Mouse (Mus musculus) CH12.LX (cell line): Measurements from ENCODE around the gene Samd4. TPM values are rescaled to one million over a fixed set of nuclear protein-coding genes. Genes with fewer than 3 reads are reported as not detected.

Source experiments
- DNase-seq: peaks from one replicate; pipeline ENCODE4 v3.0.0-alpha.2; 2013; ENCODE audit errors: extremely low read depth
- H3K27ac ChIP-seq: 2 replicates; pipeline ENCODE4 v1.5.1; 2012; ENCODE audit warnings: low read depth, mild to moderate bottlenecking, control low read depth, moderate library complexity; ENCODE audit not compliant: insufficient read depth
- H3K27me3 ChIP-seq: replicated peaks from 2 replicates; pipeline ENCODE3; 2012; ENCODE audit warnings: inconsistent platforms
- H3K36me3 ChIP-seq, 2 experiments: replicated peaks in 1 of 2; 2 replicates each; pipeline versions ENCODE3 to v1.6.1; 2012; ENCODE audit warnings: inconsistent platforms in 1 of 2, low read length in 1 of 2, mild to moderate bottlenecking in 1 of 2, mixed read lengths in 1 of 2, moderate library complexity in 1 of 2; ENCODE audit not compliant: control insufficient read depth in 1 of 2, insufficient read depth in 1 of 2
- H3K4me1 ChIP-seq, 2 experiments: 2 replicates each; pipeline ENCODE4 v1.6.1; 2012; ENCODE audit warnings: inconsistent platforms in 1 of 2, moderate library complexity in 1 of 2; ENCODE audit not compliant: insufficient read depth in 2 of 2, control insufficient read depth in 1 of 2
- H3K4me2 ChIP-seq: 2 replicates; pipeline ENCODE4 v1.6.1; 2012; ENCODE audit warnings: low read depth, mild to moderate bottlenecking, control low read depth; ENCODE audit not compliant: poor library complexity, insufficient read depth, severe bottlenecking
- H3K4me3 ChIP-seq, 3 experiments: fragments of 150-350 bp in 1 of 3; sonication (generic) in 1 of 3; replicated peaks in 1 of 3; 2 replicates each; pipeline versions ENCODE3 to v1.5.1; 2011 to 2012; ENCODE audit warnings: low read depth in 2 of 3, low read length in 2 of 3, mild to moderate bottlenecking in 2 of 3, moderate library complexity in 2 of 3, control low read depth in 1 of 3, improper control_type of control experiment in 1 of 3, inconsistent platforms in 1 of 3, mixed read lengths in 1 of 3; ENCODE audit not compliant: poor library complexity in 1 of 3
- H3K79me2 ChIP-seq: replicated peaks from 2 replicates; pipeline ENCODE4 v1.6.1; 2012; ENCODE audit warnings: mild to moderate bottlenecking, moderate library complexity; ENCODE audit not compliant: control insufficient read depth, poor library complexity, insufficient read depth, severe bottlenecking; ENCODE audit errors: extremely low read depth
- H3K9ac ChIP-seq: 2 replicates; pipeline ENCODE4 v1.6.1; 2012; ENCODE audit warnings: low read depth, mild to moderate bottlenecking, control low read depth, moderate library complexity; ENCODE audit not compliant: insufficient read depth
- H3K9me3 ChIP-seq: replicated peaks from 2 replicates; pipeline ENCODE3; 2012; ENCODE audit warnings: low read length, inconsistent platforms, mixed read lengths
- CHD2 ChIP-seq: IDR thresholded peaks from 2 replicates; pipeline ENCODE4 v1.6.1; 2011; ENCODE audit warnings: low read length, improper control_type of control experiment
- CTCF ChIP-seq, 2 experiments: IDR thresholded peaks in 1 of 2; conservative IDR thresholded peaks in 1 of 2; 2 replicates each; pipeline ENCODE4 v1.5.1; 2011 to 2012; ENCODE audit warnings: low read depth in 2 of 2, low read length in 2 of 2, improper control_type of control experiment in 1 of 2, inconsistent platforms in 1 of 2, mild to moderate bottlenecking in 1 of 2, moderate library complexity in 1 of 2
- E2F4 ChIP-seq: IDR thresholded peaks from 2 replicates; pipeline ENCODE4 v1.6.1; 2011; ENCODE audit warnings: low read depth, low read length, improper control_type of control experiment; ENCODE audit not compliant: insufficient replicate concordance
- ELF1 ChIP-seq: IDR thresholded peaks from 2 replicates; pipeline ENCODE4 v1.6.1; 2014; ENCODE audit warnings: low read depth, mild to moderate bottlenecking, inconsistent platforms, low read length, improper control_type of control experiment
- EP300 ChIP-seq: IDR thresholded peaks from 2 replicates; pipeline ENCODE4 v1.6.1; 2011; ENCODE audit warnings: low read length, improper control_type of control experiment
- ETS1 ChIP-seq: conservative IDR thresholded peaks from 2 replicates; pipeline ENCODE4 v1.6.1; 2012; ENCODE audit warnings: low read depth, mild to moderate bottlenecking, inconsistent platforms, low read length, improper control_type of control experiment, moderate library complexity
- GABPA ChIP-seq: IDR thresholded peaks from 2 replicates; pipeline ENCODE4 v1.6.1; 2012; ENCODE audit warnings: low read depth, low read length, improper control_type of control experiment, inconsistent platforms; ENCODE audit not compliant: insufficient replicate concordance
- HCFC1 ChIP-seq: IDR thresholded peaks from 2 replicates; pipeline ENCODE4 v1.6.1; 2012; ENCODE audit warnings: low read depth, mild to moderate bottlenecking, inconsistent platforms, low read length, improper control_type of control experiment
- JUN ChIP-seq: IDR thresholded peaks from 2 replicates; pipeline ENCODE4 v1.6.1; 2011; ENCODE audit warnings: low read depth, mild to moderate bottlenecking, low read length, improper control_type of control experiment, moderate library complexity; ENCODE audit not compliant: insufficient read depth
- KAT2A ChIP-seq: IDR thresholded peaks from 2 replicates; pipeline ENCODE4 v1.6.1; 2012; ENCODE audit warnings: low read length, improper control_type of control experiment, inconsistent platforms; ENCODE audit not compliant: insufficient replicate concordance
- MAFK ChIP-seq: IDR thresholded peaks from 2 replicates; pipeline ENCODE4 v1.6.1; 2011; ENCODE audit warnings: low read length, improper control_type of control experiment; ENCODE audit not compliant: insufficient replicate concordance
- MAX ChIP-seq: IDR thresholded peaks from 2 replicates; pipeline ENCODE4 v1.6.1; 2011; ENCODE audit warnings: low read length, improper control_type of control experiment
- MAZ ChIP-seq: IDR thresholded peaks from 2 replicates; pipeline ENCODE4 v1.6.1; 2012; ENCODE audit warnings: low read depth, mild to moderate bottlenecking, inconsistent platforms, low read length, improper control_type of control experiment, moderate library complexity
- MEF2A ChIP-seq: IDR thresholded peaks from 2 replicates; pipeline ENCODE4 v1.6.1; 2014; ENCODE audit warnings: low read depth, mild to moderate bottlenecking, inconsistent platforms, low read length, improper control_type of control experiment, borderline replicate concordance
- MXI1 ChIP-seq: IDR thresholded peaks from 2 replicates; pipeline ENCODE4 v1.6.1; 2011; ENCODE audit warnings: mild to moderate bottlenecking, low read depth, low read length, improper control_type of control experiment
- MYC ChIP-seq: IDR thresholded peaks from 2 replicates; pipeline ENCODE4 v1.6.1; 2011; ENCODE audit warnings: low read depth, mild to moderate bottlenecking, improper control_type of control experiment, low read length
- NELFE ChIP-seq: IDR thresholded peaks from 2 replicates; pipeline ENCODE4 v1.6.1; 2011; ENCODE audit warnings: low read depth, low read length, improper control_type of control experiment
- NRF1 ChIP-seq: IDR thresholded peaks from 2 replicates; pipeline ENCODE4 v1.6.1; 2014; ENCODE audit warnings: low read depth, mild to moderate bottlenecking, inconsistent platforms, low read length, improper control_type of control experiment, moderate library complexity
- PAX5 ChIP-seq: IDR thresholded peaks from 2 replicates; pipeline ENCODE4 v1.6.1; 2012; ENCODE audit warnings: low read length, inconsistent platforms, mixed read lengths
- POLR2A ChIP-seq: IDR thresholded peaks from 2 replicates; pipeline ENCODE4 v1.6.1; 2011; ENCODE audit warnings: low read depth, mild to moderate bottlenecking, improper control_type of control experiment, low read length
- POLR2AphosphoS2 ChIP-seq: IDR thresholded peaks from 2 replicates; pipeline ENCODE4 v1.6.1; 2011; ENCODE audit warnings: low read depth, low read length, improper control_type of control experiment
- SMC3 ChIP-seq: IDR thresholded peaks from 2 replicates; pipeline ENCODE4 v1.6.1; 2011; ENCODE audit warnings: low read depth, low read length, improper control_type of control experiment
- TBP ChIP-seq: conservative IDR thresholded peaks from 2 replicates; pipeline ENCODE4 v1.6.1; 2011; ENCODE audit warnings: low read depth, low read length, improper control_type of control experiment
- TCF12 ChIP-seq: IDR thresholded peaks from 2 replicates; pipeline ENCODE4 v1.6.1; 2014; ENCODE audit warnings: low read depth, mild to moderate bottlenecking, inconsistent platforms, low read length, improper control_type of control experiment
- UBTF ChIP-seq: IDR thresholded peaks from 2 replicates; pipeline ENCODE4 v1.6.1; 2012; ENCODE audit warnings: low read depth, mild to moderate bottlenecking, inconsistent platforms, low read length, improper control_type of control experiment, moderate library complexity
- USF1 ChIP-seq: IDR thresholded peaks from 2 replicates; pipeline ENCODE4 v1.6.1; 2014; ENCODE audit warnings: low read depth, mild to moderate bottlenecking, inconsistent platforms, low read length, improper control_type of control experiment
- USF2 ChIP-seq: conservative IDR thresholded peaks from 2 replicates; pipeline ENCODE4 v1.6.1; 2011; ENCODE audit warnings: low read depth, low read length, improper control_type of control experiment
- ZC3H11A ChIP-seq: IDR thresholded peaks from 2 replicates; pipeline ENCODE4 v1.6.1; 2012; ENCODE audit warnings: low read depth, mild to moderate bottlenecking, inconsistent platforms, low read length, improper control_type of control experiment
- ZKSCAN1 ChIP-seq: IDR thresholded peaks from 2 replicates; pipeline ENCODE4 v1.6.1; 2012; ENCODE audit warnings: low read depth, inconsistent platforms, low read length, improper control_type of control experiment, borderline replicate concordance
- ZMIZ1 ChIP-seq: IDR thresholded peaks from 2 replicates; pipeline ENCODE4 v1.6.1; 2012; ENCODE audit warnings: low read depth, mild to moderate bottlenecking, inconsistent platforms, low read length, improper control_type of control experiment
- ZNF384 ChIP-seq: IDR thresholded peaks from 2 replicates; pipeline ENCODE4 v1.6.1; 2012; ENCODE audit warnings: low read depth, low read length, improper control_type of control experiment, inconsistent platforms
- dilution Hi-C: fragments of 300-500 bp; cut with MboI; formaldehyde crosslinking; loops from 2 replicates; pipeline ENCODE4 v1.14.3; 2020; ENCODE audit warnings: low sequenced_read_pairs; ENCODE audit not compliant: extremely low pct_unique_long_range_greater_than_20kb, extremely low pct_ligation_motif_present
- in situ Hi-C: fragments of 300-500 bp; cut with MboI; formaldehyde crosslinking; loops from 3 replicates; pipeline ENCODE4 v1.14.3; 2019; ENCODE audit warnings: low sequenced_read_pairs, low pct_ligation_motif_present, low pct_unique_long_range_greater_than_20kb, mixed read lengths
- polyA plus RNA-seq: library from polyadenylated mRNA; unstranded; fragments of >175 nt; gene quantifications from 2 replicates; pipeline ENCODE4 v1.2.1, GENCODE M21; 2012; ENCODE audit warnings: low read depth; ENCODE audit not compliant: insufficient read length
- total RNA-seq, 2 experiments: library from RNA; depleted of rRNA; stranded (reverse); fragments of 300-350 nt in 1 of 2; fragments of >200 nt in 1 of 2; gene quantifications; 2 replicates each; pipeline ENCODE4 v1.2.3; 2012 to 2014

The Samd4 gene
- total and polyA plus RNA-seq, 3 experiments = 0.64 to 4.6 (median 1.5) TPM

- Histone ChIP-seq H3K27me3 (no peaks in the 10 kb centered on the region), H3K36me3 (no peaks in the 10 kb centered on the region), H3K4me2 (no peak overlapping the region), H3K9ac (no peak overlapping the region), H3K27ac (no peak overlapping the region), H3K4me3 (no peak overlapping the region), H3K9me3 (no peaks in the 10 kb centered on the region), H3K4me1 (peaks cover 0 to 27% of the 10 kb centered on the region in 2 experiments; a peak in 2 of 4 replicates), H3K79me2 (no peaks in the 10 kb centered on the region)
- TF ChIP-seq ZNF384 = no peak
- no peak for TF ChIP-seq KAT2A
- TF ChIP-seq POLR2AphosphoS2 = no peak
- no peak for TF ChIP-seq EP300
- TF ChIP-seq MAX = no peak
- no peak for TF ChIP-seq MAZ
- no peak for TF ChIP-seq NELFE
- no peak for TF ChIP-seq MEF2A
- no peak for TF ChIP-seq UBTF
- TF ChIP-seq TCF12 = no peak
- no peak for TF ChIP-seq ZC3H11A
- no peak for TF ChIP-seq MXI1
- TF ChIP-seq JUN = no peak
- no peak for TF ChIP-seq NRF1
- no peak for TF ChIP-seq PAX5
- no peak for TF ChIP-seq ZMIZ1
- TF ChIP-seq SMC3 = no peak
- TF ChIP-seq USF2 = no peak
- no peak for TF ChIP-seq POLR2A
- no peak for TF ChIP-seq ZKSCAN1
- in situ Hi-C loops (no loop called here), dilution Hi-C loops (no loop called here)
- no peak for DNase-seq
Measured at GRCm38 (mm10) chr14:47066901-47067300, 184.2 kb downstream of the Samd4 start.

DNA sequence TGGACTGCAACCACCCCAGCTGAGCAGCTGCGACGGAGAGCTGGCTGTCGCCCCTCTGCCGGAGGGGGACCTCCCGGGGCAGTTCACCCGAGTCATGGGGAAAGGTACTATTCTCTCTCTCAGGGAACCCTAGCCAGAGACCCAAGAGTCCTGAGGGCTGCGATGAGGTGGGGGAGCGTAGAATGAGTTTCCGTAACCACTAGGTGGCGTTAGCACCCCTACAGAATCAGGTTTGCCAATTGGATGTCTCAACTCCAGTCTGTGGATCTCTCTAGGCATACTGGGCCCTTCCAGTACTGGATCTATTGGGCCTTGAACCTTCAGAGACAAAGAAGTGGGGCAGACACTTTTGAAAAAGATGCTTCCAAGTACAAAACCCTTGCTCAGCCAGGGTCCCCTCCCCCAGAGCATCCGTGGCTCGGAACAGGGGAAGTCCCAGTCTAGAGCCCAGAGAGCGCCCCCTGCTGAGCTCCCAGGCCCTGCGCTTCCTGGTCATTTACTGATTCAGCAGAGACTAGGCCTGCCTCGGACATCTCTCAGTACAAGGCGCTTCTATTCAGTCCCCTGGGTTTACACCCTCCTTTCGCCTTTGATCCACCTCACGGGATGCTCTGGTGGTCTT, 191.5 kb downstream of the Samd4 start:
- H3K9me3 ChIP-seq = no peaks in the 10 kb centered on the region
- H3K4me3 ChIP-seq = no peak overlapping the region
- H3K9ac ChIP-seq = no peak overlapping the region
- no peaks in the 10 kb centered on the region for H3K79me2 ChIP-seq
- H3K4me2 ChIP-seq = no peak overlapping the region
- H3K27ac ChIP-seq = no peak overlapping the region
- no peaks in the 10 kb centered on the region for H3K36me3 ChIP-seq
- peak; percentile 75 for DNase-seq
- no peaks in the 10 kb centered on the region for H3K27me3 ChIP-seq
- H3K4me1 ChIP-seq = peaks cover 0 to 55% of the 10 kb centered on the region in 2 experiments; a peak in 2 of 4 replicates
- in situ Hi-C loops = loop anchor here (5.0 kb wide), 1 partner anchor 72 kb away; no protein-coding TSS in a partner anchor
- dilution Hi-C loops = no loop called here
- no peak for TF ChIP-seq USF2
- no peak for TF ChIP-seq E2F4
- no peak for TF ChIP-seq MXI1
- TF ChIP-seq POLR2AphosphoS2 = no peak
- no peak for TF ChIP-seq TBP
- peak; percentile 55; the same call in 1 of the 2 replicates for TF ChIP-seq CHD2
- TF ChIP-seq HCFC1 = no peak
- peak; percentile 76 for TF ChIP-seq ELF1
- TF ChIP-seq MAZ = no peak
- TF ChIP-seq USF1 = no peak
- TF ChIP-seq POLR2A = no peak
- TF ChIP-seq ETS1 = no peak
- TF ChIP-seq PAX5 = no peak
- no peak for TF ChIP-seq GABPA
- TF ChIP-seq MEF2A = no peak
- no peak for TF ChIP-seq MAFK
- TF ChIP-seq ZC3H11A = no peak
- TF ChIP-seq ZKSCAN1 = no peak
- no peak for TF ChIP-seq JUN
- no peak for TF ChIP-seq EP300
- TF ChIP-seq MYC = no peak
- TF ChIP-seq CTCF (conservative IDR thresholded peaks at IDR 0.05 in 1 of 2, IDR thresholded peaks at IDR 0.05 in 1 of 2; ENCODE audit: low read depth in 2 of 2, low read length in 2 of 2) = peak; percentile 59 to 61
- TF ChIP-seq KAT2A = no peak
